Mouse (Mus musculus) cerebellum, postnatal 4 days (tissue): ENCODE results near the gene Rita1.

Experiments used
- DNase-seq, 2 experiments: peaks; one replicate each; pipeline ENCODE4 v3.0.0; 2022; ENCODE audit warnings: low spot score in 2 of 2, mixed read lengths in 1 of 2

Rita1 gene

GRCm38 (mm10) chr5:120600946-120601668 lies 11.3 kb downstream of the Rita1 start:
- DNase-seq, result no peak

- DNase-seq, result no peak
Measured at GRCm38 (mm10) chr5:120599625-120600024, 12.8 kb downstream of the Rita1 start.

GRCm38 (mm10) chr5:120594485-120594884 lies 17.9 kb downstream of the Rita1 start:
- DNase-seq, result no peak

GRCm38 (mm10) chr5:120592141-120592540 lies 20.2 kb downstream of the Rita1 start:
- DNase-seq, result no peak

- no peak for DNase-seq
Measured at GRCm38 (mm10) chr5:120590356-120591010, 21.9 kb downstream of the Rita1 start.

GRCm38 (mm10) chr5:120588569-120589094 lies 23.8 kb downstream of the Rita1 start, which contains the start of the genes Tpcn1 and Iqcd:
Tpcn1 (minus strand) TSS chr5:120588673.
Iqcd (plus strand) TSS chr5:120589016.
- DNase-seq, result peak; percentile 96 to 99

GRCm38 (mm10) chr5:120587940-120588568 lies 24.3 kb downstream of the Rita1 start:
- DNase-seq, result no peak

- DNase-seq, result no peak
Measured at GRCm38 (mm10) chr5:120587616-120587926, 24.8 kb downstream of the Rita1 start.

GRCm38 (mm10) chr5:120586741-120587615 lies 25.4 kb downstream of the Rita1 start:
- no peak for DNase-seq

- no peak for DNase-seq
Measured at GRCm38 (mm10) chr5:120584968-120585367, 27.4 kb downstream of the Rita1 start.

- no peak for DNase-seq
Measured at GRCm38 (mm10) chr5:120583511-120583910, 28.9 kb downstream of the Rita1 start.

- DNase-seq, result no peak
Measured at GRCm38 (mm10) chr5:120582002-120582401, 30.4 kb downstream of the Rita1 start.

- DNase-seq, result peak in 1 of 2 experiments; percentile 46
Measured at GRCm38 (mm10) chr5:120579898-120580626, 32.3 kb downstream of the Rita1 start.

GRCm38 (mm10) chr5:120579211-120579897 lies 33.0 kb downstream of the Rita1 start:
- DNase-seq, result no peak

- DNase-seq, result no peak
Measured at GRCm38 (mm10) chr5:120578504-120579081, 33.8 kb downstream of the Rita1 start.

- peak in 1 of 2 experiments; percentile 41 for DNase-seq
Measured at GRCm38 (mm10) chr5:120577935-120578441, 34.4 kb downstream of the Rita1 start.

GRCm38 (mm10) chr5:120576781-120577301 lies 35.5 kb downstream of the Rita1 start:
- no peak for DNase-seq

GRCm38 (mm10) chr5:120574469-120575063 lies 37.8 kb downstream of the Rita1 start:
- no peak for DNase-seq
